Mouse (Mus musculus): Measurements from ENCODE around the gene Ndufs3. TPM values are rescaled to one million over a fixed set of nuclear protein-coding genes. Genes with fewer than 3 reads are reported as not detected.

Gene Ndufs3
- polyA plus RNA-seq, 1 experiment from 2014 or later: 199 TPM

GRCm38 (mm10) chr2:90940233-90941229 is 35.9 kb upstream of the Ndufs3 start, which contains the start of gene Celf1:
Gene Celf1, plus strand, starts transcription at chr2:90940382.
- H3K27ac ChIP-seq (ENCODE audit: low read depth): peak within 1 kb of the TSS; percentile 89
- under 1% methylated on average over 75 of the region's 113 CpGs for WGBS (ENCODE audit: insufficient replicate concordance)
- H3K27me3 ChIP-seq (ENCODE audit: insufficient read depth, low read length): no peaks in the 10 kb centered on the region
- H3K36me3 ChIP-seq (replicated peaks; ENCODE audit: insufficient read depth, low read length): no peaks in the 10 kb centered on the region
- peak within 1 kb of the TSS; percentile 81 for H3K9ac ChIP-seq (replicated peaks)
- ATAC-seq: peak; percentile 98
- H3K4me2 ChIP-seq (ENCODE audit: low read depth, low read length): peak within 1 kb of the TSS; percentile 72
- H3K4me3 ChIP-seq (ENCODE audit: low read depth, low read length): peak within 1 kb of the TSS; percentile 82
- TF ChIP-seq CTCF (IDR thresholded peaks at IDR 0.05; ENCODE audit: low read depth) (peak; percentile 58), EP300 (IDR thresholded peaks at IDR 0.05; ENCODE audit: low read depth) (no peak)
- peak; percentile 91 for DNase-seq
- no peaks in the 10 kb centered on the region for H3K9me3 ChIP-seq (ENCODE audit: low read length)
- H3K4me1 ChIP-seq (ENCODE audit: insufficient read depth): peaks cover 32% of the 10 kb centered on the region

- TF ChIP-seq EP300 (IDR thresholded peaks at IDR 0.05; ENCODE audit: low read depth): no peak
- no peak for TF ChIP-seq CTCF (IDR thresholded peaks at IDR 0.05; ENCODE audit: low read depth)
- Histone ChIP-seq H3K27me3 (ENCODE audit: insufficient read depth, low read length) (no peaks in the 10 kb centered on the region), H3K9ac (replicated peaks) (peak overlapping the region; percentile 81), H3K36me3 (replicated peaks; ENCODE audit: insufficient read depth, low read length) (no peaks in the 10 kb centered on the region), H3K27ac (ENCODE audit: low read depth) (no peak overlapping the region), H3K4me1 (ENCODE audit: insufficient read depth) (peaks cover 25% of the 10 kb centered on the region), H3K9me3 (ENCODE audit: low read length) (no peaks in the 10 kb centered on the region), H3K4me2 (ENCODE audit: low read depth, low read length) (peak overlapping the region; percentile 72), H3K4me3 (ENCODE audit: low read depth, low read length) (peak overlapping the region; percentile 82)
- ATAC-seq (0 out of 2 replicates have a peak, but pooled peaks have one; percentile 3), DNase-seq (peak; percentile 21)
- WGBS (ENCODE audit: insufficient replicate concordance): 42% methylated on average over 8 of the region's 8 CpGs
These were observed 35.1 kb upstream of the Ndufs3 start for GRCm38 (mm10) chr2:90939750-90940149.

- ATAC-seq (no peak), DNase-seq (no peak)
- WGBS (ENCODE audit: insufficient replicate concordance): 71% methylated on average over 3 of the region's 3 CpGs
- Histone ChIP-seq H3K36me3 (replicated peaks; ENCODE audit: insufficient read depth, low read length) (no peaks in the 10 kb centered on the region), H3K4me2 (ENCODE audit: low read depth, low read length) (no peak overlapping the region), H3K27me3 (ENCODE audit: insufficient read depth, low read length) (no peaks in the 10 kb centered on the region), H3K27ac (ENCODE audit: low read depth) (no peak overlapping the region), H3K9ac (replicated peaks) (no peak overlapping the region), H3K9me3 (ENCODE audit: low read length) (no peaks in the 10 kb centered on the region), H3K4me3 (ENCODE audit: low read depth, low read length) (no peak overlapping the region), H3K4me1 (ENCODE audit: insufficient read depth) (peaks cover 16% of the 10 kb centered on the region)
- 0 out of 2 replicates have a peak, but pooled peaks have one; percentile 2 for TF ChIP-seq CTCF (IDR thresholded peaks at IDR 0.05; ENCODE audit: low read depth)
- TF ChIP-seq EP300 (IDR thresholded peaks at IDR 0.05; ENCODE audit: low read depth): no peak
These were observed 33.7 kb upstream of the Ndufs3 start for GRCm38 (mm10) chr2:90938362-90938761.

- no peaks in the 10 kb centered on the region for H3K36me3 ChIP-seq (replicated peaks; ENCODE audit: insufficient read depth, low read length)
- no peak overlapping the region for H3K9ac ChIP-seq (replicated peaks)
- TF ChIP-seq EP300 (IDR thresholded peaks at IDR 0.05; ENCODE audit: low read depth) (no peak), CTCF (IDR thresholded peaks at IDR 0.05; ENCODE audit: low read depth) (no peak)
- DNase-seq: no peak
- H3K4me2 ChIP-seq (ENCODE audit: low read depth, low read length): peak overlapping the region; percentile 49
- no peaks in the 10 kb centered on the region for H3K9me3 ChIP-seq (ENCODE audit: low read length)
- H3K4me1 ChIP-seq (ENCODE audit: insufficient read depth): peaks cover 10% of the 10 kb centered on the region; the same call in 1 of the 2 replicates
- H3K4me3 ChIP-seq (ENCODE audit: low read depth, low read length): no peak overlapping the region
- WGBS (ENCODE audit: insufficient replicate concordance): 51% methylated on average over 2 of the region's 2 CpGs
- peak overlapping the region; percentile 93 for H3K27ac ChIP-seq (ENCODE audit: low read depth)
- peak; percentile 77 for ATAC-seq
- H3K27me3 ChIP-seq (ENCODE audit: insufficient read depth, low read length): no peaks in the 10 kb centered on the region
These were observed 27.6 kb upstream of the Ndufs3 start for GRCm38 (mm10) chr2:90932273-90932672.

GRCm38 (mm10) chr2:90931829-90932228 is 27.2 kb upstream of the Ndufs3 start:
- Histone ChIP-seq H3K4me2 (ENCODE audit: low read depth, low read length) (peak overlapping the region; percentile 49), H3K4me3 (ENCODE audit: low read depth, low read length) (no peak overlapping the region), H3K9me3 (ENCODE audit: low read length) (no peaks in the 10 kb centered on the region), H3K36me3 (replicated peaks; ENCODE audit: insufficient read depth, low read length) (no peaks in the 10 kb centered on the region), H3K27me3 (ENCODE audit: insufficient read depth, low read length) (no peaks in the 10 kb centered on the region), H3K27ac (ENCODE audit: low read depth) (peak overlapping the region; percentile 93), H3K9ac (replicated peaks) (no peak overlapping the region; the same call in 1 of the 2 replicates), H3K4me1 (ENCODE audit: insufficient read depth) (peaks cover 10% of the 10 kb centered on the region; the same call in 1 of the 2 replicates)
- DNase-seq (peak; percentile 33), ATAC-seq (peak; percentile 94)
- WGBS (ENCODE audit: insufficient replicate concordance): 55% methylated on average over 8 of the region's 8 CpGs
- TF ChIP-seq EP300 (IDR thresholded peaks at IDR 0.05; ENCODE audit: low read depth) (no peak; the same call in 1 of the 2 replicates), CTCF (IDR thresholded peaks at IDR 0.05; ENCODE audit: low read depth) (no peak)

- WGBS (ENCODE audit: insufficient replicate concordance): 75% methylated on average over 13 of the region's 13 CpGs
- H3K9ac ChIP-seq (replicated peaks): no peak overlapping the region
- TF ChIP-seq CTCF (IDR thresholded peaks at IDR 0.05; ENCODE audit: low read depth): no peak
- TF ChIP-seq EP300 (IDR thresholded peaks at IDR 0.05; ENCODE audit: low read depth): no peak
- H3K4me1 ChIP-seq (ENCODE audit: insufficient read depth): peaks cover 10% of the 10 kb centered on the region; the same call in 1 of the 2 replicates
- no peaks in the 10 kb centered on the region for H3K9me3 ChIP-seq (ENCODE audit: low read length)
- H3K27ac ChIP-seq (ENCODE audit: low read depth): no peak overlapping the region; the same call in 1 of the 2 replicates
- ATAC-seq (no peak), DNase-seq (no peak)
- H3K36me3 ChIP-seq (replicated peaks; ENCODE audit: insufficient read depth, low read length): no peaks in the 10 kb centered on the region
- H3K4me2 ChIP-seq (ENCODE audit: low read depth, low read length): no peak overlapping the region
- H3K4me3 ChIP-seq (ENCODE audit: low read depth, low read length): no peak overlapping the region
- no peaks in the 10 kb centered on the region for H3K27me3 ChIP-seq (ENCODE audit: insufficient read depth, low read length)
These were observed 23.9 kb upstream of the Ndufs3 start for GRCm38 (mm10) chr2:90928566-90928965.

Measured in liver, postnatal 0 days (tissue).